ENCODE assay signal across 27 mouse cellular contexts in genomic region chr2:26022626-26023025, GRCm38 (mm10). TPM values are rescaled to one million over a fixed set of nuclear protein-coding genes. Genes with fewer than 3 reads are reported as not detected.
DNase-seq lines count a peak whose midpoint lies in the region; ATAC-seq and TF ChIP-seq lines count a peak whose summit lies in the region.
"Had no signal": no experiment of that assay in that cellular context is flagged by ENCODE, and none has a peak within 500 bp of the region (broad histone marks: within the 10 kb centered on the region; RNA-seq: fewer than 3 reads in every experiment).

No protein-coding gene starts in this region.

- ATAC-seq in CD4-positive, CD25-positive, alpha-beta regulatory T cell, adult 4 months = no peak
- no peak for ATAC-seq in erythroblast, adult 5-6 weeks (replicated peaks; ENCODE audit: low FRiP score, poor library complexity, severe bottlenecking)
- no peak for ATAC-seq in lung, postnatal 0 days
- ATAC-seq in liver, postnatal 0 days = no peak
- no peak for ATAC-seq in kidney, embryonic 14.5 days (ENCODE audit: low FRiP score, low TSS enrichment)

- H3K4me2 ChIP-seq in lung, postnatal 0 days (replicated peaks; ENCODE audit: low read depth, low read length) = no peak overlapping the region
- H3K4me2 ChIP-seq in liver, postnatal 0 days (ENCODE audit: low read depth, low read length) = no peak overlapping the region
- no peak overlapping the region for H3K4me2 ChIP-seq in kidney, embryonic 14.5 days (replicated peaks; ENCODE audit: low read depth, low read length)

- peaks cover 42% of the 10 kb centered on the region for H3K36me3 ChIP-seq in erythroblast, embryonic 14.5 days (ENCODE audit: control insufficient read depth)
- H3K36me3 ChIP-seq in lung, postnatal 0 days (ENCODE audit: insufficient read depth, low read length) = no peaks in the 10 kb centered on the region
- H3K36me3 ChIP-seq in liver, postnatal 0 days (replicated peaks; ENCODE audit: insufficient read depth, low read length) = 0 out of 2 replicates have a peak, but pooled peaks cover 2% of the 10 kb centered on the region
- H3K36me3 ChIP-seq in kidney, embryonic 14.5 days (ENCODE audit: control insufficient read depth, insufficient read depth, low read length) = no peaks in the 10 kb centered on the region; the same call in 1 of the 2 replicates
- H3K36me3 ChIP-seq: heart, embryonic 12.5 days; hindbrain, embryonic 10.5 days; neural tube, embryonic 12.5 days had no signal

- no peak for TF ChIP-seq EP300 in lung, postnatal 0 days (IDR thresholded peaks at IDR 0.05)
- TF ChIP-seq EP300 in liver, postnatal 0 days (IDR thresholded peaks at IDR 0.05; ENCODE audit: low read depth) = no peak

- peaks cover 6% of the 10 kb centered on the region for H3K27me3 ChIP-seq in erythroblast, embryonic 14.5 days (ENCODE audit: control insufficient read depth)
- H3K27me3 ChIP-seq in lung, postnatal 0 days (replicated peaks; ENCODE audit: insufficient read depth, low read length) = no peaks in the 10 kb centered on the region
- no peaks in the 10 kb centered on the region for H3K27me3 ChIP-seq in liver, postnatal 0 days (ENCODE audit: insufficient read depth, low read length)
- no peaks in the 10 kb centered on the region for H3K27me3 ChIP-seq in kidney, embryonic 14.5 days (ENCODE audit: control insufficient read depth, insufficient read depth, low read length)
- H3K27me3 ChIP-seq: heart, embryonic 12.5 days; limb, embryonic 12.5 days; neural tube, embryonic 12.5 days had no signal

- H3K4me1 ChIP-seq in erythroblast, embryonic 14.5 days (ENCODE audit: control insufficient read depth) = peaks cover 55% of the 10 kb centered on the region
- H3K4me1 ChIP-seq in lung, postnatal 0 days (ENCODE audit: insufficient read depth, low read depth, low read length) = no peaks in the 10 kb centered on the region
- H3K4me1 ChIP-seq in liver, postnatal 0 days (ENCODE audit: insufficient read depth) = peaks cover 14% of the 10 kb centered on the region
- H3K4me1 ChIP-seq in kidney, embryonic 14.5 days (ENCODE audit: control insufficient read depth, insufficient read depth, low read length) = peaks cover 11% of the 10 kb centered on the region

- peak overlapping the region; percentile 9 for H3K4me3 ChIP-seq in erythroblast, embryonic 14.5 days (replicated peaks)
- H3K4me3 ChIP-seq in lung, postnatal 0 days (ENCODE audit: low read depth, low read length) = no peak overlapping the region
- H3K4me3 ChIP-seq in liver, postnatal 0 days (ENCODE audit: low read depth, low read length) = no peak overlapping the region
- no peak overlapping the region for H3K4me3 ChIP-seq in kidney, embryonic 14.5 days (ENCODE audit: low read length)
- H3K4me3 ChIP-seq: neural tube, embryonic 12.5 days had no signal

- 86% methylated on average over 1 of the region's 1 CpGs for WGBS in lung, postnatal 0 days
- 91% methylated on average over 1 of the region's 1 CpGs for WGBS in liver, postnatal 0 days (ENCODE audit: insufficient replicate concordance)
- WGBS in kidney, embryonic 14.5 days = 78% methylated on average over 1 of the region's 1 CpGs

- TF ChIP-seq CTCF in lung, postnatal 0 days (IDR thresholded peaks at IDR 0.05) = no peak
- TF ChIP-seq CTCF in liver, postnatal 0 days (IDR thresholded peaks at IDR 0.05; ENCODE audit: low read depth) = no peak

- no peak overlapping the region for H3K9ac ChIP-seq in lung, postnatal 0 days (replicated peaks; ENCODE audit: low read depth)
- no peak overlapping the region for H3K9ac ChIP-seq in liver, postnatal 0 days (replicated peaks)
- no peak overlapping the region for H3K9ac ChIP-seq in kidney, embryonic 14.5 days (ENCODE audit: low read depth, low read length)
- H3K9ac ChIP-seq: heart, embryonic 12.5 days; limb, embryonic 12.5 days; neural tube, embryonic 12.5 days had no signal

- H3K9me3 ChIP-seq in erythroblast, embryonic 14.5 days (ENCODE audit: control insufficient read depth, low read length) = no peaks in the 10 kb centered on the region
- no peaks in the 10 kb centered on the region for H3K9me3 ChIP-seq in lung, postnatal 0 days (ENCODE audit: low read length)
- H3K9me3 ChIP-seq in liver, postnatal 0 days (ENCODE audit: low read length) = no peaks in the 10 kb centered on the region
- H3K9me3 ChIP-seq in kidney, embryonic 14.5 days (ENCODE audit: control insufficient read depth, low read length) = no peaks in the 10 kb centered on the region
- H3K9me3 ChIP-seq: G1E; heart, embryonic 12.5 days; hindbrain, embryonic 10.5 days; limb, embryonic 12.5 days; megakaryocyte, embryonic 14.5 days; neural tube, embryonic 12.5 days had no signal

- no peak overlapping the region for H3K27ac ChIP-seq in lung, postnatal 0 days (ENCODE audit: low read length)
- H3K27ac ChIP-seq in liver, postnatal 0 days (ENCODE audit: low read depth) = 0 out of 2 replicates have a peak overlapping the region, but pooled peaks have one; percentile 2
- no peak overlapping the region for H3K27ac ChIP-seq in kidney, embryonic 14.5 days (ENCODE audit: low read depth, low read length)
- H3K27ac ChIP-seq: limb, embryonic 12.5 days; neural tube, embryonic 12.5 days had no signal

- peak; percentile 5 for DNase-seq in CD4-positive, CD25-positive, alpha-beta regulatory T cell, adult 2 months (ENCODE audit: low read depth, low spot score)
- peak; percentile 7 for DNase-seq in lung, postnatal 0 days (ENCODE audit: low spot score)
- no peak for DNase-seq in lung, postnatal 25 days (ENCODE audit: low spot score)
- DNase-seq in liver, postnatal 0 days = no peak
- DNase-seq: adrenal gland, adult 8-10 months; cerebellum, postnatal 25 days; gastrocnemius, postnatal 25 days; heart, adult 18-20 months; heart, postnatal 10 days; kidney, adult 11 months; layer of hippocampus, postnatal 36 days; lung, adult 2 months; lung, postnatal 36 days; midbrain, embryonic 14.5 days; retina, postnatal 1 day; right cerebral cortex, postnatal 25 days; spleen, adult 18-20 months had no signal

RNA-seq across cellular contexts. Expression of gene Ubac1, which starts 1.1 kb away (rescaled TPM):
- 10 to 100 TPM; 10.2 to 11.8 TPM for polyA plus RNA-seq in CD4-positive, CD25-positive, alpha-beta regulatory T cell, adult 4 months (2017; shearing (Covaris generic))
- polyA plus RNA-seq in erythroblast, embryonic 14.5 days (2012) = 155 and 250 TPM in 2 replicates
- total RNA-seq in erythroblast, adult 5-6 weeks (2015; ENCODE audit: low replicate concordance) = 531 and 563 TPM in 2 replicates
- 630 and 869 TPM in 2 replicates for total RNA-seq in erythroblast, adult 5-6 weeks (2017; ENCODE audit: low replicate concordance)
- 39.2 and 40.6 TPM in 2 replicates for polyA plus RNA-seq in lung, postnatal 0 days (2015; fragmentation: Nextera tagmentation; extraction: Ambion mirVana)
- 175 and 183 TPM in 2 replicates for polyA plus RNA-seq in liver, postnatal 0 days (2015; fragmentation: Nextera tagmentation; extraction: Ambion mirVana)
- 80.0 and 94.3 TPM in 2 replicates for polyA plus RNA-seq in kidney, embryonic 14.5 days (2014; fragmentation: Nextera tagmentation; extraction: Ambion mirVana)

RNA-seq across cellular contexts. Expression of gene Camsap1, which starts 39.5 kb away (rescaled TPM):
- 1 to 10 TPM; 6.0 to 9.7 TPM for polyA plus RNA-seq in CD4-positive, CD25-positive, alpha-beta regulatory T cell, adult 4 months (2017; shearing (Covaris generic))
- 0.53 and 0.75 TPM in 2 replicates for polyA plus RNA-seq in erythroblast, embryonic 14.5 days (2012)
- 4.0 and 20.9 TPM in 2 replicates for total RNA-seq in erythroblast, adult 5-6 weeks (2015; ENCODE audit: low replicate concordance)
- 10.7 and 19.5 TPM in 2 replicates for total RNA-seq in erythroblast, adult 5-6 weeks (2017; ENCODE audit: low replicate concordance)
- polyA plus RNA-seq in lung, postnatal 0 days (2015; fragmentation: Nextera tagmentation; extraction: Ambion mirVana) = 5.2 and 5.4 TPM in 2 replicates
- 3.1 and 3.3 TPM in 2 replicates for polyA plus RNA-seq in liver, postnatal 0 days (2015; fragmentation: Nextera tagmentation; extraction: Ambion mirVana)
- 12.6 and 24.8 TPM in 2 replicates for polyA plus RNA-seq in kidney, embryonic 14.5 days (2014; fragmentation: Nextera tagmentation; extraction: Ambion mirVana)

Comparison
In these comparisons a context has a peak if more than half of its experiments do, and no peak if none do; other contexts are left out.
1. DNase-seq: peak in CD4-positive, CD25-positive, alpha-beta regulatory T cell, adult 2 months (single experiment) and lung, postnatal 0 days (single experiment); none in lung, postnatal 25 days (single experiment) and liver, postnatal 0 days (single experiment).